Mouse (Mus musculus): ENCODE results near the gene Ipo13. TPM values are rescaled to one million over a fixed set of nuclear protein-coding genes. Genes with fewer than 3 reads are reported as not detected.

Gene Ipo13
- polyA plus RNA-seq, 1 experiment from 2014 or later, result 41.3 TPM

DNA sequence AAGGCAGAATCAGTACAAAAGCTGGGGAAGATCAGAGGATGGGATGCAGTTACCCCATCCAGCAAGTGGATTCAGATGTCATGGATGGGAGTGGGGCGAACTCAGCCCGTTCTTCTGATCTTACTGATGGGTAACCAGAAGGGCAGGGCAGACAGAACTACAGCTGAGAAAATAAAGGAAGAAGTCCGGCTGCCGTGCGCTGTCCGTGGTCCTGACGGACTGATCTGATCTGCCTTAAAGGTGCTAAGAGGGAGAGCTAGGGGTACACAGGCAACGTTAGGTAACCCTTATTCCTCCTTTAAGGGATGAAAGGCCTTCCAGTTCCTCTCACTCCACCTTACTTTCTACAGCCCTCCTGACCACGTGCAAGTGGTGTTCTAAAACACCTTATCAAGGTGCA lies 21.4 kb downstream of the Ipo13 start:
- no peak overlapping the region for H3K4me2 ChIP-seq (ENCODE audit: low read depth, severe bottlenecking)
- no peak overlapping the region for H3K9ac ChIP-seq (ENCODE audit: low read length)
- peak; percentile 83 for DNase-seq (ENCODE audit: low spot score)
- H3K9me3 ChIP-seq (ENCODE audit: control insufficient read depth, low read length), result no peaks in the 10 kb centered on the region
- 26% methylated on average over 9 of the region's 9 CpGs for WGBS
- H3K4me1 ChIP-seq (ENCODE audit: control insufficient read depth, insufficient read depth, low read length), result 0 out of 2 replicates have a peak, but pooled peaks cover 2% of the 10 kb centered on the region
- no peak overlapping the region for H3K4me3 ChIP-seq (ENCODE audit: low read depth, low read length)
- no peak for ATAC-seq (ENCODE audit: insufficient number of reproducible peaks, low FRiP score, low TSS enrichment, low read depth)
- H3K27ac ChIP-seq (replicated peaks; ENCODE audit: low read depth, low read length), result no peak overlapping the region
- H3K27me3 ChIP-seq (ENCODE audit: control insufficient read depth, insufficient read depth, low read length), result no peaks in the 10 kb centered on the region
- peaks cover 12% of the 10 kb centered on the region for H3K36me3 ChIP-seq (ENCODE audit: control insufficient read depth, insufficient read depth, low read length)

- H3K27me3 ChIP-seq (ENCODE audit: control insufficient read depth, insufficient read depth, low read length), result no peaks in the 10 kb centered on the region
- H3K27ac ChIP-seq (replicated peaks; ENCODE audit: low read depth, low read length), result no peak within 1 kb of the TSS
- peak within 1 kb of the TSS; percentile 89 for H3K4me2 ChIP-seq (ENCODE audit: low read depth, severe bottlenecking)
- DNase-seq (ENCODE audit: low spot score) (peak; percentile 86), ATAC-seq (ENCODE audit: insufficient number of reproducible peaks, low FRiP score, low TSS enrichment, low read depth) (peak; percentile 84)
- WGBS, result under 1% methylated on average over 21 of the region's 21 CpGs
- peaks cover 5% of the 10 kb centered on the region; the same call in 1 of the 2 replicates for H3K4me1 ChIP-seq (ENCODE audit: control insufficient read depth, insufficient read depth, low read length)
- H3K9me3 ChIP-seq (ENCODE audit: control insufficient read depth, low read length), result no peaks in the 10 kb centered on the region
- H3K4me3 ChIP-seq (ENCODE audit: low read depth, low read length), result peak within 1 kb of the TSS; percentile 79
- 0 out of 2 replicates have a peak within 1 kb of the TSS, but pooled peaks have one; percentile 23 for H3K9ac ChIP-seq (ENCODE audit: low read length)
- peaks cover 10% of the 10 kb centered on the region for H3K36me3 ChIP-seq (ENCODE audit: control insufficient read depth, insufficient read depth, low read length)
Observed at GRCm38 (mm10) chr4:117891738-117892161, 23.0 kb downstream of the Ipo13 start, which contains the start of gene Dph2. Gene Dph2, minus strand, starts transcription at chr4:117892032.

DNA sequence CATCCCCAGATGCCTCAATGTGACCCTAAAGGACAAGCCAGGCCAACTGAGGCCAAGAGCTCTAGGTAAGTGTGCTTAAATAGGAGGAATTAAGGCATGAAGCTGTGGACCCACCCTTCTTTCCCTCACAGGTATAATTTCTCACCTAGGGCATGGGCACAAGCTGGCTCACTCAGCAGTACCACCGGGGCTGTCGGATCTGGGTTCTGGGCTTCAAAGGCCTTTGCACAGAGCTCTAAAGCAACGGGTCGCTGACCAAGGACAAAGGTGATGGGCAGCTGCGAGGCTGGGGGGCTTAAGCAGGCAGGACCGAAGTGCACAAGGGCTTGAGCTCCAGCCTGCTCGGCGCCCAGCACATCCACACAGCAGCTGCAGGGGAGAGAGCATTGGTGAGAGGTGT lies 24.0 kb downstream of the Ipo13 start:
- Histone ChIP-seq H3K4me2 (ENCODE audit: low read depth, severe bottlenecking) (no peak overlapping the region), H3K27ac (replicated peaks; ENCODE audit: low read depth, low read length) (no peak overlapping the region), H3K36me3 (ENCODE audit: control insufficient read depth, insufficient read depth, low read length) (peaks cover 6% of the 10 kb centered on the region), H3K4me3 (ENCODE audit: low read depth, low read length) (no peak overlapping the region; the same call in 1 of the 2 replicates), H3K9ac (ENCODE audit: low read length) (no peak overlapping the region; the same call in 1 of the 2 replicates), H3K27me3 (ENCODE audit: control insufficient read depth, insufficient read depth, low read length) (no peaks in the 10 kb centered on the region), H3K9me3 (ENCODE audit: control insufficient read depth, low read length) (no peaks in the 10 kb centered on the region), H3K4me1 (ENCODE audit: control insufficient read depth, insufficient read depth, low read length) (peaks cover 10% of the 10 kb centered on the region; the same call in 1 of the 2 replicates)
- ATAC-seq (ENCODE audit: insufficient number of reproducible peaks, low FRiP score, low TSS enrichment, low read depth) (no peak), DNase-seq (ENCODE audit: low spot score) (no peak)
- WGBS, result 91% methylated on average over 8 of the region's 8 CpGs

DNA sequence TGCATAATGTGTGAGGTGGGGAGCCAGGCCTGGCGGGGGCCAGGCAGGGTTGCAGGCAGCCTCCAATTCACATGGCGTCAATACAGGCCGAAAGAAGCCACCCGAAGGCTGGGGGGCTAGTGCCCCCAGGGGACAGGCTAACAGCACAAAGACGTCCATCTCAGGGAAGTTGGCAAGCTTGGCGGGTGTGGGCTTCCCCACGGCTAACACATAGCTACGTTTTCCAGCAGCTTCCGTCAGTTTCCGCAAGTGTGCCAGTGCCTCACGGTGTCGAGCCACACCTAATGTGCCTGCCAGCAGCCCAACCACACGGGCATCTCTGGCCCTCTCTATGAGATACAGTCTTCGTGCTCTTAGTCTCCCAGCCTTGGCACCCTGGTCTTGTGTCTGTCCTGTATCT lies 24.8 kb downstream of the Ipo13 start:
- H3K9me3 ChIP-seq (ENCODE audit: control insufficient read depth, low read length), result no peaks in the 10 kb centered on the region
- 95% methylated on average over 14 of the region's 14 CpGs for WGBS
- H3K4me2 ChIP-seq (ENCODE audit: low read depth, severe bottlenecking), result no peak overlapping the region
- H3K36me3 ChIP-seq (ENCODE audit: control insufficient read depth, insufficient read depth, low read length), result peaks cover 9% of the 10 kb centered on the region
- peaks cover 10% of the 10 kb centered on the region; the same call in 1 of the 2 replicates for H3K4me1 ChIP-seq (ENCODE audit: control insufficient read depth, insufficient read depth, low read length)
- H3K4me3 ChIP-seq (ENCODE audit: low read depth, low read length), result no peak overlapping the region
- no peaks in the 10 kb centered on the region for H3K27me3 ChIP-seq (ENCODE audit: control insufficient read depth, insufficient read depth, low read length)
- DNase-seq (ENCODE audit: low spot score) (no peak), ATAC-seq (ENCODE audit: insufficient number of reproducible peaks, low FRiP score, low TSS enrichment, low read depth) (no peak)
- H3K27ac ChIP-seq (replicated peaks; ENCODE audit: low read depth, low read length), result no peak overlapping the region
- no peak overlapping the region for H3K9ac ChIP-seq (ENCODE audit: low read length)

DNA sequence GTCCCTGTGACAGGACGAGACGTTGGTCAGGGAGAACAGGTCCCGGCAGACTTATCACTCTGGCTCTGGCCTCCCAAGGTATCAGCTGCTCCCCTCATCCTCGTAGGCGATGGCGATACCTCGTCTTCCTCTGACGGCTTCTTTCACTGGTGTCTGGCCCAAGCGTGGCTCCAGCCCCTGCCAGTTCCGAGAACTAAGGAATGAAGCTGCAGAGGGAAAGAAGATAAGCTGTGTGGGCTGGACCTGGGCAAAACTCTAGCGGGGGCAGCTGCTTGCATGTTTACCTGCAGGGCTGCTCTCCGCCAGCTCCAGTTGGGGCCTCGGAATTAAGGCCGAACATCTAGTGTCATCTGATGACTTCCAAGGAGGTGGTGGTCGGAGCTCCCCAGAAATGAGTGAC lies 25.3 kb downstream of the Ipo13 start:
- WGBS, result 90% methylated on average over 15 of the region's 15 CpGs
- H3K36me3 ChIP-seq (ENCODE audit: control insufficient read depth, insufficient read depth, low read length), result peaks cover 15% of the 10 kb centered on the region
- no peak overlapping the region for H3K4me3 ChIP-seq (ENCODE audit: low read depth, low read length)
- no peaks in the 10 kb centered on the region for H3K9me3 ChIP-seq (ENCODE audit: control insufficient read depth, low read length)
- no peak overlapping the region for H3K4me2 ChIP-seq (ENCODE audit: low read depth, severe bottlenecking)
- peaks cover 10% of the 10 kb centered on the region; the same call in 1 of the 2 replicates for H3K4me1 ChIP-seq (ENCODE audit: control insufficient read depth, insufficient read depth, low read length)
- ATAC-seq (ENCODE audit: insufficient number of reproducible peaks, low FRiP score, low TSS enrichment, low read depth) (no peak), DNase-seq (ENCODE audit: low spot score) (no peak)
- H3K9ac ChIP-seq (ENCODE audit: low read length), result no peak overlapping the region
- H3K27ac ChIP-seq (replicated peaks; ENCODE audit: low read depth, low read length), result no peak overlapping the region
- H3K27me3 ChIP-seq (ENCODE audit: control insufficient read depth, insufficient read depth, low read length), result no peaks in the 10 kb centered on the region

GRCm38 (mm10) chr4:117887920-117888319 lies 26.9 kb downstream of the Ipo13 start:
- H3K9me3 ChIP-seq (ENCODE audit: control insufficient read depth, low read length), result no peaks in the 10 kb centered on the region
- no peak overlapping the region for H3K9ac ChIP-seq (ENCODE audit: low read length)
- H3K4me3 ChIP-seq (ENCODE audit: low read depth, low read length), result no peak overlapping the region; the same call in 1 of the 2 replicates
- peaks cover 15% of the 10 kb centered on the region for H3K36me3 ChIP-seq (ENCODE audit: control insufficient read depth, insufficient read depth, low read length)
- H3K4me1 ChIP-seq (ENCODE audit: control insufficient read depth, insufficient read depth, low read length), result peaks cover 12% of the 10 kb centered on the region; the same call in 1 of the 2 replicates
- no peak overlapping the region for H3K27ac ChIP-seq (replicated peaks; ENCODE audit: low read depth, low read length)
- H3K27me3 ChIP-seq (ENCODE audit: control insufficient read depth, insufficient read depth, low read length), result no peaks in the 10 kb centered on the region
- 72% methylated on average over 2 of the region's 2 CpGs for WGBS
- no peak for ATAC-seq (ENCODE audit: insufficient number of reproducible peaks, low FRiP score, low TSS enrichment, low read depth)
- no peak for DNase-seq (ENCODE audit: low spot score)
- peak overlapping the region; percentile 95; the same call in 1 of the 2 replicates for H3K4me2 ChIP-seq (ENCODE audit: low read depth, severe bottlenecking)

DNA sequence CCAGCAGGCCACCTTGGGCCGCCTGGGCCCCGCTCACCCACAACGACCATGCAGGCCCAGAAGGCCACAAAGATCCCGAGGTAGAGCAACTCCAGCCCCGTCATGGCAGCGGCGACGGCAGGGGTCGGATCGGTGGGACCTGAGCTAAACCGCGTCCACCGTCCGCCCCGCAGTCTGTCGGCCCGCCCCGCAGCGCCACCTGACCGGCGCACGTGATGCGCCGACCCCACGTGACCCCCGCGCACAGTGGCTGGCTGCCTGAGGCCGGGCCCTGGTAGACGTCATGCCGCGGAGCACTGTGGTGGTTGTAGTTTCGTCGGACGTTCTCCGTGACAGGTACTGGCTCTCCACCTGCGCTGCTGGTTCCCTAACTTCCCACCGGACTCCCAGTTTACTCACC lies 27.7 kb downstream of the Ipo13 start, which contains the start of gene Atp6v0b:
Atp6v0b (minus strand) TSS at position 201 of the 400 bp plus-strand sequence.
- peaks cover 15% of the 10 kb centered on the region for H3K36me3 ChIP-seq (ENCODE audit: control insufficient read depth, insufficient read depth, low read length)
- peak within 1 kb of the TSS; percentile 95 for H3K4me2 ChIP-seq (ENCODE audit: low read depth, severe bottlenecking)
- H3K9me3 ChIP-seq (ENCODE audit: control insufficient read depth, low read length), result no peaks in the 10 kb centered on the region
- no peak within 1 kb of the TSS; the same call in 1 of the 2 replicates for H3K27ac ChIP-seq (replicated peaks; ENCODE audit: low read depth, low read length)
- no peaks in the 10 kb centered on the region for H3K27me3 ChIP-seq (ENCODE audit: control insufficient read depth, insufficient read depth, low read length)
- peak within 1 kb of the TSS; percentile 89 for H3K4me3 ChIP-seq (ENCODE audit: low read depth, low read length)
- ATAC-seq (ENCODE audit: insufficient number of reproducible peaks, low FRiP score, low TSS enrichment, low read depth) (peak; percentile 82), DNase-seq (ENCODE audit: low spot score) (peak; percentile 95)
- WGBS, result under 1% methylated on average over 36 of the region's 37 CpGs
- H3K9ac ChIP-seq (ENCODE audit: low read length), result peak within 1 kb of the TSS; percentile 65
- peaks cover 14% of the 10 kb centered on the region; the same call in 1 of the 2 replicates for H3K4me1 ChIP-seq (ENCODE audit: control insufficient read depth, insufficient read depth, low read length)

GRCm38 (mm10) chr4:117886644-117887043 lies 28.2 kb downstream of the Ipo13 start:
- ATAC-seq (ENCODE audit: insufficient number of reproducible peaks, low FRiP score, low TSS enrichment, low read depth) (0 out of 2 replicates have a peak, but pooled peaks have one; percentile 1), DNase-seq (ENCODE audit: low spot score) (no peak)
- Histone ChIP-seq H3K27me3 (ENCODE audit: control insufficient read depth, insufficient read depth, low read length) (no peaks in the 10 kb centered on the region), H3K27ac (replicated peaks; ENCODE audit: low read depth, low read length) (no peak overlapping the region; the same call in 1 of the 2 replicates), H3K4me2 (ENCODE audit: low read depth, severe bottlenecking) (peak overlapping the region; percentile 95), H3K4me3 (ENCODE audit: low read depth, low read length) (peak overlapping the region; percentile 89), H3K9me3 (ENCODE audit: control insufficient read depth, low read length) (no peaks in the 10 kb centered on the region), H3K9ac (ENCODE audit: low read length) (peak overlapping the region; percentile 65), H3K36me3 (ENCODE audit: control insufficient read depth, insufficient read depth, low read length) (peaks cover 15% of the 10 kb centered on the region), H3K4me1 (ENCODE audit: control insufficient read depth, insufficient read depth, low read length) (peaks cover 16% of the 10 kb centered on the region; the same call in 1 of the 2 replicates)
- 1% methylated on average over 22 of the region's 24 CpGs for WGBS

Measured in limb, embryonic 11.5 days (tissue).